Mouse (Mus musculus): Measurements from ENCODE around the gene Chn1. TPM values are rescaled to one million over a fixed set of nuclear protein-coding genes. Genes with fewer than 3 reads are reported as not detected.

Chn1 gene
- total and polyA plus RNA-seq, 3 experiments: 0.30 to 1.2 (median 0.60) TPM

DNA sequence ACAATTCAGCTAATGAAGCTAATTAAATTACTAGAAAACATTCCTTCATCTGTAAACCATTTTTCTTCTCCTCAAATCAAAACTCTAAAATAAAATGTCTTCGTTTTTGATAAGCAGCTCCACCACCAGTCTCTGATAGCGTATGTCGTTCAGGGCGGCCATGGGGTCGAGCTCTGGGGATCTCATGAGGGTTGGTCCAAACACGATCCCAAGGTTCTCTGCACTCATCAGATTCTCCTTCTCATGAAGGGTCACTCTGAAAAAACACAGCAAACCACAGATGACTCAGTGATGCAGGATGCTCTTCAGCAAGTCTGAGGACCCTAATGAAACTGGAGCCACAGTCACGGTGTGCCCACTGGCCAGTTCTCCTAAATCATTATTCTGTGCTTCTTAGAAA lies 162.2 kb downstream of the Chn1 start:
- H3K9me3 ChIP-seq (replicated peaks): no peaks in the 10 kb centered on the region
- peaks cover 4% of the 10 kb centered on the region for H3K27me3 ChIP-seq (ENCODE audit: insufficient read depth, low read length)
- no peaks in the 10 kb centered on the region for H3K4me1 ChIP-seq (ENCODE audit: insufficient read depth, low read depth, low read length)
- DNase-seq (ENCODE audit: low spot score) (no peak), ATAC-seq (ENCODE audit: extremely low read depth, insufficient number of reproducible peaks, low FRiP score, poor library complexity, severe bottlenecking) (no peak)
- TF ChIP-seq CTCF (IDR thresholded peaks at IDR 0.05; ENCODE audit: low read depth, low read length): no peak
- no peak for TF ChIP-seq GATA1 (IDR thresholded peaks at IDR 0.05; ENCODE audit: borderline replicate concordance, low read length)
- TF ChIP-seq TAL1 (conservative IDR thresholded peaks at IDR 0.05; ENCODE audit: low read depth, low read length): no peak
- no peak overlapping the region for H3K4me3 ChIP-seq (ENCODE audit: low read depth, low read length)
- H3K36me3 ChIP-seq (replicated peaks): no peaks in the 10 kb centered on the region

DNA sequence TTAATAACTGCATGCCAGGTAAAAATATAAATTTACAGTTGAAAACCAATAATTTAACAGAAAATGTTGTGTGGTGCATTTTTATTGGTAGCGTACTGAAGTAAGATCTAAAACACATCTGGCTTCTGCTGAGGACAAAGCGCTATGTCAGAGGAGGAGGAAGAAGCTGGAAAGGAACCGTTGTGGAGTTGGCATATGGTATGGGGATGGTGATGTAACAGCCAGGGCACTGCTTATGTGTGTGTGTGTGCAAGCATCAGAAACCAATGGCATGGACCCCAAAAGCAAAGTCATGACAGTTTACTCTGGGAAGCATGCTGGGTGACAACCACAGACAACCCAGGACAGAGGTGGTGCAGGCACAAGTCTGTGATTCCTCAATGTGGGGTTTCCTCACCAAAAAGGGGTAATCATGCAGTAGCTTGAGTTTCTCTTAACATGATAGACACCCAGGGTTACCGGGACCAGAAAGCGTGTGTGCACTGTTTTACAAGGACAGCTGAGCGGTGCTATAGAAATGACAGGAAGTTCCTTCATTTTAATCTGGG lies 162.7 kb downstream of the Chn1 start:
- DNase-seq (ENCODE audit: low spot score) (no peak), ATAC-seq (ENCODE audit: extremely low read depth, insufficient number of reproducible peaks, low FRiP score, poor library complexity, severe bottlenecking) (no peak)
- Histone ChIP-seq H3K4me1 (ENCODE audit: insufficient read depth, low read depth, low read length) (no peaks in the 10 kb centered on the region), H3K9me3 (replicated peaks) (no peaks in the 10 kb centered on the region), H3K36me3 (replicated peaks) (no peaks in the 10 kb centered on the region), H3K4me3 (ENCODE audit: low read depth, low read length) (no peak overlapping the region), H3K27me3 (ENCODE audit: insufficient read depth, low read length) (peaks cover 7% of the 10 kb centered on the region)
- TF ChIP-seq POLR2AphosphoS5 (IDR thresholded peaks at IDR 0.05; ENCODE audit: insufficient replicate concordance, low read depth, low read length) (no peak), GATA2 (IDR thresholded peaks at IDR 0.05; ENCODE audit: borderline replicate concordance, low read depth, low read length) (no peak)

- no peak for ATAC-seq (ENCODE audit: extremely low read depth, insufficient number of reproducible peaks, low FRiP score, poor library complexity, severe bottlenecking)
- TF ChIP-seq GATA1 (IDR thresholded peaks at IDR 0.05; ENCODE audit: borderline replicate concordance, low read length): no peak
- no peak for TF ChIP-seq GATA2 (IDR thresholded peaks at IDR 0.05; ENCODE audit: borderline replicate concordance, low read depth, low read length)
- TF ChIP-seq CTCF (IDR thresholded peaks at IDR 0.05; ENCODE audit: low read depth, low read length): no peak
- no peak for TF ChIP-seq POLR2AphosphoS5 (IDR thresholded peaks at IDR 0.05; ENCODE audit: insufficient replicate concordance, low read depth, low read length)
- no peak for TF ChIP-seq TAL1 (conservative IDR thresholded peaks at IDR 0.05; ENCODE audit: low read depth, low read length)
- H3K36me3 ChIP-seq (replicated peaks): no peaks in the 10 kb centered on the region
- H3K4me1 ChIP-seq (ENCODE audit: insufficient read depth, low read depth, low read length): no peaks in the 10 kb centered on the region
- peaks cover 7% of the 10 kb centered on the region for H3K27me3 ChIP-seq (ENCODE audit: insufficient read depth, low read length)
- H3K9me3 ChIP-seq (replicated peaks): no peaks in the 10 kb centered on the region
- no peak overlapping the region for H3K4me3 ChIP-seq (ENCODE audit: low read depth, low read length)
- DNase-seq (ENCODE audit: low spot score): no peak
These were observed 163.3 kb downstream of the Chn1 start for GRCm38 (mm10) chr2:73611798-73612197.

GRCm38 (mm10) chr2:73609724-73610210 lies 165.4 kb downstream of the Chn1 start:
- Histone ChIP-seq H3K4me3 (ENCODE audit: low read depth, low read length) (no peak overlapping the region), H3K27me3 (ENCODE audit: insufficient read depth, low read length) (peaks cover 11% of the 10 kb centered on the region), H3K9me3 (replicated peaks) (no peaks in the 10 kb centered on the region), H3K4me1 (ENCODE audit: insufficient read depth, low read depth, low read length) (no peaks in the 10 kb centered on the region), H3K36me3 (replicated peaks) (no peaks in the 10 kb centered on the region)
- ATAC-seq (ENCODE audit: extremely low read depth, insufficient number of reproducible peaks, low FRiP score, poor library complexity, severe bottlenecking): no peak
- TF ChIP-seq CTCF (IDR thresholded peaks at IDR 0.05; ENCODE audit: low read depth, low read length) (no peak), TAL1 (conservative IDR thresholded peaks at IDR 0.05; ENCODE audit: low read depth, low read length) (no peak), POLR2AphosphoS5 (IDR thresholded peaks at IDR 0.05; ENCODE audit: insufficient replicate concordance, low read depth, low read length) (no peak), GATA1 (IDR thresholded peaks at IDR 0.05; ENCODE audit: borderline replicate concordance, low read length) (no peak), GATA2 (IDR thresholded peaks at IDR 0.05; ENCODE audit: borderline replicate concordance, low read depth, low read length) (no peak)
- no peak for DNase-seq (ENCODE audit: low spot score)

- ATAC-seq (ENCODE audit: extremely low read depth, insufficient number of reproducible peaks, low FRiP score, poor library complexity, severe bottlenecking): no peak
- no peak for DNase-seq (ENCODE audit: low spot score)
- H3K4me1 ChIP-seq (ENCODE audit: insufficient read depth, low read depth, low read length): no peaks in the 10 kb centered on the region
These were observed 166.0 kb downstream of the Chn1 start for GRCm38 (mm10) chr2:73609067-73609723.

DNA sequence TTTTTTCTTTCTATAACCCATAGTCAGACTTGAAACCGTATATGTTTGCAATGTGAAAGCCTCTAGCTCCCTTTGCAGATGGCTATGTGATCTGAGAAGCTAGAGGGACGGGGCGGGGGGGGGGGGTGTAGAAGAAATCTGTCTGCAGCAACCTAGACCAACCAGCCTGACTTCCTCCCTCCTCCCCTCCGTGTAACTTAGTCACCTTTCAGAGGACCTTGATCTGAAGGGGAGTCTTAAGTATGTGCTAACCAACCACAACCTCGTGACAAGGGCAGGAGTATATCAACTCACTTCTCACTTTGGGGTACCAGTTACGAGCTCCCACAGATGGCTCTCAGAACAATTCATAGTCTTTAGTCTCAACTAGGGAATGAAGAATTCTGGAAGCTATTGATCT lies 166.8 kb downstream of the Chn1 start:
- Histone ChIP-seq H3K4me1 (ENCODE audit: insufficient read depth, low read depth, low read length) (no peaks in the 10 kb centered on the region), H3K9me3 (replicated peaks) (no peaks in the 10 kb centered on the region), H3K4me3 (ENCODE audit: low read depth, low read length) (no peak overlapping the region), H3K36me3 (replicated peaks) (no peaks in the 10 kb centered on the region), H3K27me3 (ENCODE audit: insufficient read depth, low read length) (peaks cover 11% of the 10 kb centered on the region)
- ATAC-seq (ENCODE audit: extremely low read depth, insufficient number of reproducible peaks, low FRiP score, poor library complexity, severe bottlenecking): no peak
- no peak for DNase-seq (ENCODE audit: low spot score)
- TF ChIP-seq POLR2AphosphoS5 (IDR thresholded peaks at IDR 0.05; ENCODE audit: insufficient replicate concordance, low read depth, low read length): no peak
- no peak for TF ChIP-seq GATA2 (IDR thresholded peaks at IDR 0.05; ENCODE audit: borderline replicate concordance, low read depth, low read length)
- no peak for TF ChIP-seq CTCF (IDR thresholded peaks at IDR 0.05; ENCODE audit: low read depth, low read length)
- TF ChIP-seq GATA1 (IDR thresholded peaks at IDR 0.05; ENCODE audit: borderline replicate concordance, low read length): no peak

More at GRCm38 (mm10) chr2:73609067-73609723, 166.0 kb downstream of the Chn1 start:
- Histone ChIP-seq H3K4me3 (ENCODE audit: low read depth, low read length) (no peak overlapping the region), H3K36me3 (replicated peaks) (no peaks in the 10 kb centered on the region), H3K9me3 (replicated peaks) (no peaks in the 10 kb centered on the region), H3K27me3 (ENCODE audit: insufficient read depth, low read length) (peaks cover 11% of the 10 kb centered on the region)
- no peak for TF ChIP-seq GATA1 (IDR thresholded peaks at IDR 0.05; ENCODE audit: borderline replicate concordance, low read length)
- no peak for TF ChIP-seq CTCF (IDR thresholded peaks at IDR 0.05; ENCODE audit: low read depth, low read length)
